Mouse (Mus musculus) spleen, adult 2 months (tissue): ENCODE results near the gene Akap2.

ENCODE experiments used
- CTCF ChIP-seq: fragments of 200-500 bp; IDR thresholded peaks from 2 replicates; pipeline ENCODE4 v1.5.1; 2011; ENCODE audit warnings: mild to moderate bottlenecking, inconsistent platforms; ENCODE audit not compliant: insufficient read depth, insufficient read length, insufficient replicate concordance; ENCODE audit errors: extremely low read depth
- POLR2A ChIP-seq: fragments of 200-500 bp; IDR thresholded peaks from 2 replicates; pipeline ENCODE4 v1.6.1; 2011; ENCODE audit warnings: low read depth, low read length, inconsistent platforms

GRCm38 (mm10) chr4:57845541-57846210 lies 128.2 kb downstream of the Akap2 start:
- TF ChIP-seq POLR2A (no peak), CTCF (no peak)
